Mouse (Mus musculus): ENCODE results near the gene Mgat3. TPM values are rescaled to one million over a fixed set of nuclear protein-coding genes. Genes with fewer than 3 reads are reported as not detected.
A peak's percentile ranks its signal among the peaks of the same experiment; 100 is the strongest.

Mgat3 gene
- polyA plus RNA-seq, 1 experiment from 2014 or later = 24.2 TPM

- Histone ChIP-seq H3K4me2 (ENCODE audit: low read depth, low read length) (no peak overlapping the region), H3K27ac (ENCODE audit: low read depth, low read length) (no peak overlapping the region), H3K9me3 (ENCODE audit: control insufficient read depth, low read length) (no peaks in the 10 kb centered on the region), H3K36me3 (ENCODE audit: control insufficient read depth, insufficient read depth, low read length) (no peaks in the 10 kb centered on the region), H3K4me1 (ENCODE audit: control insufficient read depth, insufficient read depth, low read length) (no peaks in the 10 kb centered on the region), H3K27me3 (ENCODE audit: control insufficient read depth, insufficient read depth, low read length) (no peaks in the 10 kb centered on the region), H3K9ac (replicated peaks; ENCODE audit: low read depth, low read length) (no peak overlapping the region), H3K4me3 (ENCODE audit: low read depth, low read length) (no peak overlapping the region)
- no peak for ATAC-seq (ENCODE audit: low read depth)
- WGBS = 49% methylated on average over 14 of the region's 14 CpGs
Observed at GRCm38 (mm10) chr15:80219211-80219610, 45.7 kb downstream of the Mgat3 start.

- H3K4me2 ChIP-seq (ENCODE audit: low read depth, low read length) = no peak overlapping the region
- H3K27me3 ChIP-seq (ENCODE audit: control insufficient read depth, insufficient read depth, low read length) = no peaks in the 10 kb centered on the region
- H3K4me3 ChIP-seq (ENCODE audit: low read depth, low read length) = no peak overlapping the region
- H3K36me3 ChIP-seq (ENCODE audit: control insufficient read depth, insufficient read depth, low read length) = no peaks in the 10 kb centered on the region
- no peaks in the 10 kb centered on the region for H3K4me1 ChIP-seq (ENCODE audit: control insufficient read depth, insufficient read depth, low read length)
- no peak overlapping the region for H3K9ac ChIP-seq (replicated peaks; ENCODE audit: low read depth, low read length)
- no peaks in the 10 kb centered on the region for H3K9me3 ChIP-seq (ENCODE audit: control insufficient read depth, low read length)
- 79% methylated on average over 4 of the region's 4 CpGs for WGBS
- ATAC-seq (ENCODE audit: low read depth) = no peak
- no peak overlapping the region for H3K27ac ChIP-seq (ENCODE audit: low read depth, low read length)
Observed at GRCm38 (mm10) chr15:80219705-80220657, 46.5 kb downstream of the Mgat3 start.

GRCm38 (mm10) chr15:80221031-80221430 is 47.5 kb downstream of the Mgat3 start:
- 66% methylated on average over 8 of the region's 8 CpGs for WGBS
- Histone ChIP-seq H3K27ac (ENCODE audit: low read depth, low read length) (no peak overlapping the region), H3K4me1 (ENCODE audit: control insufficient read depth, insufficient read depth, low read length) (no peaks in the 10 kb centered on the region), H3K36me3 (ENCODE audit: control insufficient read depth, insufficient read depth, low read length) (no peaks in the 10 kb centered on the region), H3K9me3 (ENCODE audit: control insufficient read depth, low read length) (no peaks in the 10 kb centered on the region), H3K27me3 (ENCODE audit: control insufficient read depth, insufficient read depth, low read length) (no peaks in the 10 kb centered on the region), H3K4me2 (ENCODE audit: low read depth, low read length) (no peak overlapping the region), H3K4me3 (ENCODE audit: low read depth, low read length) (no peak overlapping the region), H3K9ac (replicated peaks; ENCODE audit: low read depth, low read length) (no peak overlapping the region)
- ATAC-seq (ENCODE audit: low read depth) = no peak

- H3K4me2 ChIP-seq (ENCODE audit: low read depth, low read length) = no peak overlapping the region
- no peaks in the 10 kb centered on the region for H3K9me3 ChIP-seq (ENCODE audit: control insufficient read depth, low read length)
- no peaks in the 10 kb centered on the region for H3K36me3 ChIP-seq (ENCODE audit: control insufficient read depth, insufficient read depth, low read length)
- H3K27ac ChIP-seq (ENCODE audit: low read depth, low read length) = no peak overlapping the region
- H3K27me3 ChIP-seq (ENCODE audit: control insufficient read depth, insufficient read depth, low read length) = no peaks in the 10 kb centered on the region
- WGBS = 88% methylated on average over 7 of the region's 7 CpGs
- no peak overlapping the region for H3K4me3 ChIP-seq (ENCODE audit: low read depth, low read length)
- ATAC-seq (ENCODE audit: low read depth) = no peak
- no peaks in the 10 kb centered on the region for H3K4me1 ChIP-seq (ENCODE audit: control insufficient read depth, insufficient read depth, low read length)
- no peak overlapping the region for H3K9ac ChIP-seq (replicated peaks; ENCODE audit: low read depth, low read length)
Observed at GRCm38 (mm10) chr15:80223751-80224150, 50.2 kb downstream of the Mgat3 start.

GRCm38 (mm10) chr15:80225208-80225607 is 51.7 kb downstream of the Mgat3 start:
- H3K9ac ChIP-seq (replicated peaks; ENCODE audit: low read depth, low read length) = no peak overlapping the region
- no peaks in the 10 kb centered on the region for H3K9me3 ChIP-seq (ENCODE audit: control insufficient read depth, low read length)
- no peaks in the 10 kb centered on the region for H3K4me1 ChIP-seq (ENCODE audit: control insufficient read depth, insufficient read depth, low read length)
- H3K27ac ChIP-seq (ENCODE audit: low read depth, low read length) = no peak overlapping the region
- H3K36me3 ChIP-seq (ENCODE audit: control insufficient read depth, insufficient read depth, low read length) = no peaks in the 10 kb centered on the region
- H3K27me3 ChIP-seq (ENCODE audit: control insufficient read depth, insufficient read depth, low read length) = no peaks in the 10 kb centered on the region
- no peak overlapping the region for H3K4me2 ChIP-seq (ENCODE audit: low read depth, low read length)
- WGBS = 22% methylated on average over 9 of the region's 9 CpGs
- H3K4me3 ChIP-seq (ENCODE audit: low read depth, low read length) = no peak overlapping the region
- ATAC-seq (ENCODE audit: low read depth) = no peak

GRCm38 (mm10) chr15:80225796-80226195 is 52.3 kb downstream of the Mgat3 start:
- WGBS = 50% methylated on average over 2 of the region's 2 CpGs
- Histone ChIP-seq H3K4me3 (ENCODE audit: low read depth, low read length) (no peak overlapping the region), H3K9me3 (ENCODE audit: control insufficient read depth, low read length) (no peaks in the 10 kb centered on the region), H3K27me3 (ENCODE audit: control insufficient read depth, insufficient read depth, low read length) (no peaks in the 10 kb centered on the region), H3K27ac (ENCODE audit: low read depth, low read length) (no peak overlapping the region), H3K4me1 (ENCODE audit: control insufficient read depth, insufficient read depth, low read length) (no peaks in the 10 kb centered on the region), H3K4me2 (ENCODE audit: low read depth, low read length) (no peak overlapping the region), H3K36me3 (ENCODE audit: control insufficient read depth, insufficient read depth, low read length) (no peaks in the 10 kb centered on the region), H3K9ac (replicated peaks; ENCODE audit: low read depth, low read length) (no peak overlapping the region)
- ATAC-seq (ENCODE audit: low read depth) = no peak

GRCm38 (mm10) chr15:80228071-80228800 is 54.7 kb downstream of the Mgat3 start:
- Histone ChIP-seq H3K4me3 (ENCODE audit: low read depth, low read length) (no peak overlapping the region), H3K4me1 (ENCODE audit: control insufficient read depth, insufficient read depth, low read length) (no peaks in the 10 kb centered on the region), H3K9ac (replicated peaks; ENCODE audit: low read depth, low read length) (no peak overlapping the region), H3K9me3 (ENCODE audit: control insufficient read depth, low read length) (no peaks in the 10 kb centered on the region), H3K4me2 (ENCODE audit: low read depth, low read length) (no peak overlapping the region), H3K27me3 (ENCODE audit: control insufficient read depth, insufficient read depth, low read length) (no peaks in the 10 kb centered on the region), H3K36me3 (ENCODE audit: control insufficient read depth, insufficient read depth, low read length) (no peaks in the 10 kb centered on the region), H3K27ac (ENCODE audit: low read depth, low read length) (no peak overlapping the region)
- no peak for ATAC-seq (ENCODE audit: low read depth)
- WGBS = 62% methylated on average over 17 of the region's 17 CpGs

- Histone ChIP-seq H3K27me3 (ENCODE audit: control insufficient read depth, insufficient read depth, low read length) (no peaks in the 10 kb centered on the region), H3K9me3 (ENCODE audit: control insufficient read depth, low read length) (no peaks in the 10 kb centered on the region), H3K27ac (ENCODE audit: low read depth, low read length) (no peak overlapping the region), H3K36me3 (ENCODE audit: control insufficient read depth, insufficient read depth, low read length) (0 out of 2 replicates have a peak, but pooled peaks cover 12% of the 10 kb centered on the region), H3K4me2 (ENCODE audit: low read depth, low read length) (no peak overlapping the region), H3K4me1 (ENCODE audit: control insufficient read depth, insufficient read depth, low read length) (peaks cover 6% of the 10 kb centered on the region; the same call in 1 of the 2 replicates), H3K4me3 (ENCODE audit: low read depth, low read length) (no peak overlapping the region), H3K9ac (replicated peaks; ENCODE audit: low read depth, low read length) (no peak overlapping the region)
- ATAC-seq (ENCODE audit: low read depth) = no peak
- WGBS = 33% methylated on average over 2 of the region's 2 CpGs
Observed at GRCm38 (mm10) chr15:80232331-80232730, 58.8 kb downstream of the Mgat3 start.

GRCm38 (mm10) chr15:80233053-80233452 is 59.5 kb downstream of the Mgat3 start:
- Histone ChIP-seq H3K9ac (replicated peaks; ENCODE audit: low read depth, low read length) (no peak overlapping the region), H3K27me3 (ENCODE audit: control insufficient read depth, insufficient read depth, low read length) (no peaks in the 10 kb centered on the region), H3K36me3 (ENCODE audit: control insufficient read depth, insufficient read depth, low read length) (0 out of 2 replicates have a peak, but pooled peaks cover 15% of the 10 kb centered on the region), H3K4me2 (ENCODE audit: low read depth, low read length) (peak overlapping the region; percentile 81; the same call in 1 of the 2 replicates), H3K4me1 (ENCODE audit: control insufficient read depth, insufficient read depth, low read length) (peaks cover 6% of the 10 kb centered on the region; the same call in 1 of the 2 replicates), H3K9me3 (ENCODE audit: control insufficient read depth, low read length) (no peaks in the 10 kb centered on the region), H3K4me3 (ENCODE audit: low read depth, low read length) (no peak overlapping the region), H3K27ac (ENCODE audit: low read depth, low read length) (peak overlapping the region; percentile 52)
- 65% methylated on average over 4 of the region's 4 CpGs for WGBS
- peak; percentile 21; the same call in 1 of the 2 replicates for ATAC-seq (ENCODE audit: low read depth)

All from neural tube, embryonic 14.5 days (tissue).